Mouse (Mus musculus) heart, embryonic 16.5 days (tissue): ENCODE results near the gene Ripk3. TPM values are rescaled to one million over a fixed set of nuclear protein-coding genes. Genes with fewer than 3 reads are reported as not detected.

Experiments
- ATAC-seq: fragments of 200-750 bp; cut with Nextera tagmentation; replicated peaks from 2 replicates; pipeline ENCODE4 v1.8.0; 2017; ENCODE audit warnings: moderate number of reproducible peaks; ENCODE audit not compliant: insufficient read depth, low FRiP score; ENCODE audit errors: extremely low read depth
- H3K27ac ChIP-seq: fragments of 300-500 bp; sonication (generic); 2 replicates; pipeline ENCODE4 v1.5.1; 2014; ENCODE audit warnings: mild to moderate bottlenecking, low read length, control low read depth, moderate library complexity
- H3K27me3 ChIP-seq: fragments of 300-500 bp; sonication (generic); 2 replicates; pipeline ENCODE4 v1.6.1; 2014; ENCODE audit warnings: low read length, mixed read lengths; ENCODE audit not compliant: control insufficient read depth, insufficient read depth
- H3K36me3 ChIP-seq: fragments of 300-500 bp; sonication (generic); 2 replicates; pipeline ENCODE4 v1.6.1; 2014; ENCODE audit not compliant: control insufficient read depth, insufficient read depth
- H3K4me1 ChIP-seq: fragments of 300-500 bp; sonication (generic); 2 replicates; pipeline ENCODE4 v1.6.1; 2014; ENCODE audit warnings: low read length, mixed read lengths; ENCODE audit not compliant: control insufficient read depth, insufficient read depth
- H3K4me2 ChIP-seq: fragments of 300-500 bp; sonication (generic); 2 replicates; pipeline ENCODE4 v1.6.1; 2014; ENCODE audit warnings: low read depth, mild to moderate bottlenecking, control low read depth, low read length
- H3K4me3 ChIP-seq: fragments of 300-500 bp; sonication (generic); 2 replicates; pipeline ENCODE4 v1.5.1; 2014; ENCODE audit warnings: mild to moderate bottlenecking, control low read depth, low read length
- H3K9ac ChIP-seq: fragments of 300-500 bp; sonication (generic); 2 replicates; pipeline ENCODE4 v1.6.1; 2014; ENCODE audit warnings: low read length, control low read depth
- H3K9me3 ChIP-seq: fragments of 300-500 bp; sonication (generic); replicated peaks from 2 replicates; pipeline ENCODE4 v1.6.1; 2016; ENCODE audit warnings: low read length; ENCODE audit not compliant: control insufficient read depth
- whole genome bisulfite sequencing: fragments of 180-500 bp; shearing (Covaris S2); extraction: QIAGEN DNeasy Blood & Tissue Kit; methylation state at CpG from one replicate; pipeline ENCODE4 v1.1.7; 2014; 5-methylcytosine and 5-hydroxymethylcytosine counted together
- polyA plus RNA-seq: library from polyadenylated mRNA; unstranded; fragments of >200 nt; fragmentation: Nextera tagmentation; extraction: Ambion mirVana; gene quantifications from 2 replicates; pipeline ENCODE4 v1.2.1, GENCODE M21; 2015

The Ripk3 gene
- polyA plus RNA-seq, 1 experiment from 2014 or later = 20.8 TPM

DNA sequence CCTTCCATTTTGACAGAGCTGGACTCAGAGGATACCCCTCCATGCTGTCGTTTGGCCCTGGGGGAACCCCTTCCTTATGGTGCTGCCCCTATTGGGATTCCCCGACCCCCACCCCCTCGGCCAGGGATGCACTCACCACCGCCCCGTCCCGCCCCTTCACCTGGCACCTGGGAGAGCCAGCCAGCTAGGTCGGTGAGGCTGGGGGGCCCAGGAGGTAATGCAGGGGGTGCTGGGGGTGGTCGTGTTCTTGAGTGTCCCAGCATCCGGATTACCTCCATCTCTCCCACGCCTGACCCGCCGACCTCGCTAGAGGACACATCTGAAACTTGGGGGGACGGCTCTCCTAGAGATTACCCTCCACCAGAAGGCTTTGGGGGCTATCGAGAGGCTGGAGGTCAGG lies 37.5 kb upstream of the Ripk3 start:
- H3K27me3 ChIP-seq = peaks cover 12% of the 10 kb centered on the region; the same call in 1 of the 2 replicates
- no peak overlapping the region for H3K27ac ChIP-seq
- WGBS = 10% methylated on average over 15 of the region's 15 CpGs
- no peaks in the 10 kb centered on the region for H3K9me3 ChIP-seq
- H3K4me1 ChIP-seq = peaks cover 18% of the 10 kb centered on the region
- H3K4me3 ChIP-seq = peak overlapping the region; percentile 70
- H3K9ac ChIP-seq = peak overlapping the region; percentile 64
- peak overlapping the region; percentile 91 for H3K4me2 ChIP-seq
- H3K36me3 ChIP-seq = no peaks in the 10 kb centered on the region
- no peak for ATAC-seq

DNA sequence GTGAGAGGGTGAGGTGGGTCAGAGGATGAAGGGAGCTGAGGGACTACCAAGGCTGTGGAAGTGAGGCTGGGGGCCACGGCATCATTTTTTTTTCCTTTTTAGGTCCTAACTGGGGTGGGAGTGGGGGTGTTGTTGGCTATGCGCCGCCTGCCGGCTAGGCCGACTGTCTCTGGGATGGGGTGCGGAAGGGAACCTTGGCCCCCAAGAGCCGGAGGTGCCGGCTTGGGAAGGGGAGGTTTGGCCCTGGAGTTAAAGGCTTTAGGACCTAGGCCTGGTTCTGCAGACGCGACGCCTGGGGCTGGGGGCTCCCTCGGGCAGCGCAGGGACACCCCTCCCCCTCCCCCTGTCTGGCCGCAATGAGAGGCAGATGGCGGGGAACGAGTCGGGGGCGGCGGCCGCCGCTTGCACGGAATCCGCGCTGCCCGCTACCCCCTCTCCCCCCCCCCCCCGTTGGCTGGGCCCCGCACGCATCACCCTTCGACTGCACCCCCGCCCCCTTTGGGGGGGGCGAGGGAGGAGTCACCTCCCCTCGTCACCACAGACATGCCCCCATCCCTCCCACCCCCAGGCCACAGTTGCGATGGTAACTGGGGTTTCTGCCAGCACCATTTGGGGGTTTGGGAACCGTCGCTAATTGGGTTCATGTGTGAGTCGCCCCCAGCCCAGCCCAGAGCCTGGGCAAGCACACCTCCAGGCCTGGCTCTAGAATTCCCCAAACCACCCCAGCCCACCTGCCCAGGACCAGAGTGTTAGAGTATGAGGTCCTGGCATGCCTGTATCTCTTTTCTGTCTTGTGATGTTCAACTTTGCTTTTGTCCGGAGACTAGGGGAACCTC lies 36.8 kb upstream of the Ripk3 start:
- Histone ChIP-seq H3K36me3 (no peaks in the 10 kb centered on the region), H3K4me3 (peak overlapping the region; percentile 70), H3K9me3 (no peaks in the 10 kb centered on the region), H3K4me1 (peaks cover 18% of the 10 kb centered on the region), H3K9ac (peak overlapping the region; percentile 81), H3K27ac (peak overlapping the region; percentile 67), H3K27me3 (peaks cover 12% of the 10 kb centered on the region; the same call in 1 of the 2 replicates), H3K4me2 (peak overlapping the region; percentile 91)
- ATAC-seq = no peak
- WGBS = 1% methylated on average over 30 of the region's 37 CpGs

DNA sequence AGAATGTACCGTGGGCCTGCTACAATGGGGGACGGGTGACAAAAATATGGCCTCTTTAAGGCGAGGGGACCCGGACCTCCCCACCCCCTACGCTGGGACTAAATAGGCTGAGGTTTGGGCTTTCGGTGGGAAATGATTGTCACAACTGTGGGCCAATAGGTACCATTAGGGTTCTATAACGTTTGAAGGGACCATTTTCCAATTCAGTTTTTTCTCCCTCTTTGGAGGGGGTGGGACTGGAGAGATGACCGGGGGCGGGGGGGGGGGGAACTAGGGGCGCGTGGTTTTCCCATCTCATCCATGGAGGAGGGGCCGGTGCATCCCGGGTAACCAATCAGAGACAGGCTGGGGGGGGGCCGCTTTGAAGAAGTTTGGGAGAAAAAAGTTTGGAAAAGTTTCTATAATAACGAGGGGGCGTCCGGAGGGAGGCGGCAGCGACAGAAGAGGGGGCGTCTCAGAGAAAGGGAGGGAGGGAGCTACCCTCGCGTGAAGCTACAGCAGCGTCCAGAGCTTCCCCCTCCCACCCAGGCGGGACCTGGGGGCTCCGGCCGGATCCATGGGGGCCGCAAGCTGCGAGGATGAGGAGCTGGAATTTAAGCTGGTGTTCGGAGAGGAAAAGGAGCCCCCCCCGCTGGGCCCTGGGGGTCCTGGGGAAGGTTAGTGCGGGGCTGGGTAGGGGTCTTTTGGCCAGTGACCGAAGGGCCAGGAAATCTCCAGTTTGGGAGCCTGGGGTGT lies 36.0 kb upstream of the Ripk3 start:
- Histone ChIP-seq H3K27me3 (peaks cover 12% of the 10 kb centered on the region; the same call in 1 of the 2 replicates), H3K4me2 (peak overlapping the region; percentile 91), H3K9ac (peak overlapping the region; percentile 81), H3K4me3 (peak overlapping the region; percentile 70), H3K4me1 (peaks cover 18% of the 10 kb centered on the region), H3K27ac (peak overlapping the region; percentile 93), H3K36me3 (no peaks in the 10 kb centered on the region), H3K9me3 (no peaks in the 10 kb centered on the region)
- WGBS = 2% methylated on average over 32 of the region's 32 CpGs
- no peak for ATAC-seq

DNA sequence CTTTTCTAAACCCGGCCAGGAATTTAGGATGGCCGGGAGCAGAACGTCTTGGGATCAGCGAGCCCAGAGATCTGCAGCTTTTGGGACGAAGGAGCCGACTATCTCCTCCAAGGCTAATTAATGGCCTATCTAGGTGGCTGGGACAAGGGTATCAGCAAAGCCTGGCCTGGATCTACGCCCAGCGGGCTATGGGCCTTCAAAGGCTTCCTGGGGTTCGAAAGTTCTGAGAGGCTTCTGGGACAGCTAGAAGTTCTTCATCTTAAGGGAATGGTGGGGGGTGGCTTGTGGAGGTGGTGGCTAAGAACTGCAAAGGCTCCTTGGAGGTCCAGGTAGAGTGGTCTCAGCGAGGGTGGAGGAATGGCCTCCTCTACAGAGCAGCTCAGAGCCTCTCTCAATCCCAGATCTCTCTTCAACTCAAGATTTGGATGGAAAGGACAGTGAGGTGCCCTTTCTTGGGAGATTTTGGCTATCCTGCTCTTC lies 35.4 kb upstream of the Ripk3 start:
- H3K4me1 ChIP-seq = peaks cover 18% of the 10 kb centered on the region
- WGBS = 11% methylated on average over 10 of the region's 10 CpGs
- ATAC-seq = no peak
- peak overlapping the region; percentile 91 for H3K4me2 ChIP-seq
- peaks cover 12% of the 10 kb centered on the region; the same call in 1 of the 2 replicates for H3K27me3 ChIP-seq
- H3K9me3 ChIP-seq = no peaks in the 10 kb centered on the region
- peak overlapping the region; percentile 93 for H3K27ac ChIP-seq
- no peaks in the 10 kb centered on the region for H3K36me3 ChIP-seq
- H3K9ac ChIP-seq = peak overlapping the region; percentile 81
- H3K4me3 ChIP-seq = peak overlapping the region; percentile 70

DNA sequence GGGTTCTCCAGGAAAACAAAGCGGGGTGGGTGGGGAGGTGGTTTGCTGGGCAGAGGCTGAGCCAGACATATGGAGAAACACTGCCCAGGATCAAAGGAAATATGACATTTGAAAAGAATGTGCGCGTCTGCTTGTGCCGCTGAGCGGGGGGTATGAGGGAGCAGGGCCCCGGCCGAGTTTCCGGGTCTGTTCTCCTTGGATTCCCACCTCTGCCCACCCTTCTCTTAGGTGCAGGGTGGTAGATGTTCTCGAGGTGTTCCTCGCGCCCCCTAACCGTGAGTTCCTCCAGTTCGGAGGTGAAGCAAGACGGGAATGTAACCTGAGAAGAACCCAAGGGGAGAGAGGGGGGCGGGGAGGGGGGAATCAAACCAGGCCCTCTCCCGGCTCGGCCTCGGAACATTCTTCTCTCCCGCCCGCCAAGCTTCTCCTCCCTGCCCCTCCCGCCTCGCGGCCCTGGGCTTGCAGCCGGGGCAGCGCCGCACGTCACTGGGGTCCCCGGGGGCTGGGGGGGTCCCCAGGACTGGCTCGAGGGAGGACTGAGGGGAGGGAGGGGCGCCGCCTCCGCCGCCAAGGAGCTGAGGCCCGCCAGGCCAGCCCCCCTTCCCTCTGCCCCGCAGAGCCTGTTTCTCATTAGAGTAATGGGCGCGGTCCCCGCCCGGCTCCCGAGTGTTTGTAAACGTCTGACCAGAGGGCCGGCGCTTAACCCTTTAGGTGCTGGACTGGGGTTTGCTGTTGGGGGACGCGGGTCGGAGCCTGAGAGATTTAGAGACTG lies 34.5 kb upstream of the Ripk3 start, which contains the start of gene Nfatc4:
Nfatc4 (plus strand) TSS at position 154 of the 772 bp plus-strand sequence.
- Histone ChIP-seq H3K9ac (peak within 1 kb of the TSS; percentile 81), H3K4me2 (peak within 1 kb of the TSS; percentile 91), H3K4me1 (peaks cover 18% of the 10 kb centered on the region), H3K4me3 (peak within 1 kb of the TSS; percentile 70), H3K27ac (peak within 1 kb of the TSS; percentile 93), H3K27me3 (peaks cover 12% of the 10 kb centered on the region; the same call in 1 of the 2 replicates), H3K36me3 (no peaks in the 10 kb centered on the region), H3K9me3 (no peaks in the 10 kb centered on the region)
- under 1% methylated on average over 45 of the region's 46 CpGs for WGBS
- peak; percentile 73 for ATAC-seq

DNA sequence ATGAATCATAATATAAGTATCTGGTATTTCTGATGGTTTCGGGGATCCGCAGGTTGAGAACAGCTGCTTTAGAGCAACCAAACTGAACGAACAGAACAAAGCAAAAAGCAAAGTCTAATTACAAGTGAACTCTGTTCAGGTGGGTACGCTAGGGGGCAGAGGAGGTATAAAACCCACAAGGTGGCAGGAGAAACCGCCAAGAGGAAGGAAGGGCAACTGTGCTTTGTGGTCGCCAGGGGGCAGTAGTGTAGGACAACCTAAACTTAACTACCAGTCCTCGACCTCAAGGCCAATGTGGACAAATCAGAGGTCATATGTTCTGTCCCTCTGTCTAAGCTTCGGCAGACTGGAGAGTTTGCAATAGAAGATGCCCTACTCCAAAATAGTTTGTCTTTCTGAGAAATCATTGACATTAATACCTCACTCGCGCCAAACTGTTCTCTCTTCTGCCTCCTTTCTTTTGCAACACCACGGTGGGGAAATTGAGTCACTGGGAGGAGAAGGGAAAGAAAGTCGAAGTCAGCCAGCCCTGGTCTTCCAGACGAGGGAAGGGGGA lies 33.8 kb upstream of the Ripk3 start:
- H3K4me1 ChIP-seq = peaks cover 18% of the 10 kb centered on the region
- H3K9ac ChIP-seq = peak overlapping the region; percentile 81
- peak overlapping the region; percentile 70 for H3K4me3 ChIP-seq
- H3K27me3 ChIP-seq = peaks cover 12% of the 10 kb centered on the region; the same call in 1 of the 2 replicates
- WGBS = 5% methylated on average over 12 of the region's 13 CpGs
- peak; percentile 47; the same call in 1 of the 2 replicates for ATAC-seq
- no peaks in the 10 kb centered on the region for H3K9me3 ChIP-seq
- H3K4me2 ChIP-seq = peak overlapping the region; percentile 91
- H3K36me3 ChIP-seq = no peaks in the 10 kb centered on the region
- H3K27ac ChIP-seq = peak overlapping the region; percentile 93

DNA sequence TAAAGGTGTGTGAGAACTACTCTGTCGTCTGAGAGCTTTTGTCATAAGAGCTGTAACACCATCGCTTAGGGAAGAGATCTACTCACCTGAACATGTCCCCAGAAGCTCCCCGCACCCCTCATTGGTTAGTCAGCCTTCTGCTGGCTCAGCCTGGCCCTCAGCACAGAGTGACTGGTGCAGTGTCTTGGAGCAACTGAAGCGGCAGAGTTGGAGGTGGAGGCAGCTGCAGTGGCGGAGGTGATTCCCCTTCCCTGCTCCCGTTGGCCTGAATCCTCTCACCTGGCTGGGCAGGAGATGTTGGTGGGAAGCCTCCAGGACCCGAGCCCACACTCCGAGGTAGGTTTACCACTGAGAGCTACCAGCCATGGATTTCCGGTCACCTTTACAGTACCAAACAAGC lies 31.9 kb upstream of the Ripk3 start:
- ATAC-seq = no peak
- Histone ChIP-seq H3K4me1 (peaks cover 14% of the 10 kb centered on the region), H3K4me3 (no peak overlapping the region), H3K36me3 (no peaks in the 10 kb centered on the region), H3K4me2 (no peak overlapping the region), H3K27ac (no peak overlapping the region), H3K9me3 (no peaks in the 10 kb centered on the region), H3K27me3 (0 out of 2 replicates have a peak, but pooled peaks cover under 1% of the 10 kb centered on the region), H3K9ac (no peak overlapping the region)
- 75% methylated on average over 9 of the region's 9 CpGs for whole genome bisulfite sequencing

DNA sequence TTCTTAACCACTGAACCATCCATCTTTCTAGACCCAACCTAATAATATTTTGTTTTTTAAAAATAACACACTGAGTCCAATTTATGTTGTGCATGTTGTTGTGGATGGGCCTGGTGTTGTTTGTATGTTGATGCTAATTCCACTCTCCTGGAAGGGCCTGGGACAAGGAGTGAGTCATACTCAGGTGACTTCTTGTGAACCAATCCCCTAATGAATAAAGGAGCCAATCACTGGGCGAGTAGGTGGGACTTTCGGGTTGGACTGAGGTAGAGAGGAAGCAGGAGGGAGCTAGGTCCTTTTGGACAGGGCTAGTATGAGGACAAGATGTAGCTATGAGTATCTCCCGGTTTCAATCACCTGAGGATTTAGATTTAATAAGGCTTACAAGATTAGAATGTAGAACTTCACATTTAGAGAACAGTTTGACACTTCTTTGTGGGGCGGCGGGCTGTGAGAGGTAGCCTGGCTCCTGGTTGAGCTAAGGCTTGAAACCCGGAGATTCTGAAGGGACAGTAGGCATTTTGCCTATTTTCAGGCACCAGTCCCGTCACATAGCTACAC lies 31.3 kb upstream of the Ripk3 start:
- Histone ChIP-seq H3K4me3 (no peak overlapping the region), H3K36me3 (no peaks in the 10 kb centered on the region), H3K27me3 (no peaks in the 10 kb centered on the region), H3K4me1 (peaks cover 14% of the 10 kb centered on the region), H3K27ac (no peak overlapping the region), H3K4me2 (no peak overlapping the region), H3K9ac (no peak overlapping the region), H3K9me3 (no peaks in the 10 kb centered on the region)
- no peak for ATAC-seq
- 76% methylated on average over 7 of the region's 7 CpGs for WGBS
